1 mouse cellular context compared by ENCODE assay signal in genomic region chr8:119802592-119802991, GRCm38 (mm10).
TF ChIP-seq lines count a peak whose summit lies in the region.

No protein-coding gene starts in this region.

TF ChIP-seq in MEL, 35 proteins besides CTCF, POLR2A, EP300 and RAD21:
- peak; percentile 40; the same call in 1 of the 2 replicates for TF ChIP-seq ZC3H11A (IDR thresholded peaks at IDR 0.05; ENCODE audit: low read depth, low read length)
- no peak for TF ChIP-seq HCFC1 (IDR thresholded peaks at IDR 0.05; ENCODE audit: low read depth, low read length)
- peak; percentile 59 for TF ChIP-seq SMC3 (IDR thresholded peaks at IDR 0.05; ENCODE audit: low read depth, low read length)
- TF ChIP-seq BHLHE40 (IDR thresholded peaks at IDR 0.05; ENCODE audit: borderline replicate concordance, low read depth, low read length): 0 out of 2 replicates have a peak, but pooled peaks have one; percentile 34
